Mouse (Mus musculus): ENCODE results near the gene Ube2h. TPM values are rescaled to one million over a fixed set of nuclear protein-coding genes. Genes with fewer than 3 reads are reported as not detected.
A peak's percentile ranks its signal among the peaks of the same experiment; 100 is the strongest.

Ube2h gene
- polyA plus RNA-seq, 1 experiment from 2014 or later: 35.4 TPM

DNA sequence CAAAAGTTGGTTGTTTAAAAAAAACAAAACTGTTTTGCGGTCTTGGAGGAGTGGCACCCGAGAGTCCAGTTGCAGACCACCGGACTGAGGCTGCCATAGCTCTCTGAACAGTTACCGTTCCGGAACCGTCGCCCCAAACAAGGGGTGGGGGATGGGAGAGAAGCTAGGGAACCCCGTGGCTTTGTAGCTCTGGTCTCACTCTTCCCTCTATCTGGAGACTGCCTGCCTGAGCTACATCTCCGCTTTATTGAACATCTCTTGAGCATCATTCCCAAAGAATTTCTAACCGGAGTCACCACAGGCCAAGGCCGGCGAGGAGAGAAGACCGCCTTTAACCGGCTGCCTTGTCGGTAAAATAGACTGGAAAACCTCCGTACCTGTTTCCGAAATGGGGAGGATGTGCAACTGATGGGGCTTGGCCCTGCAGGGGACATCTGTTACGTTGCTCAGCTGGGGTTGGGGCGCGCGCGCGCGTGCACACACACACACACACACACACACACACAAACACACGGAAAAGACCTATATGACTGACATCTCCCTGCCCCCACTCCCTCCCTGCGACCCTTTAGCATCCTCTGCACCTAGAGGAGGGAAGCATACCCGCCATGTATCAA, 126.2 kb downstream of the Ube2h start:
- Histone ChIP-seq H3K27ac (no peak overlapping the region), H3K9ac (no peak overlapping the region), H3K4me3 (replicated peaks) (no peak overlapping the region), H3K4me1 (replicated peaks) (peaks cover 44% of the 10 kb centered on the region), H3K36me3 (no peaks in the 10 kb centered on the region), H3K9me3 (no peaks in the 10 kb centered on the region), H3K4me2 (replicated peaks) (no peak overlapping the region), H3K27me3 (replicated peaks) (peaks cover 83% of the 10 kb centered on the region)
- 5% methylated on average over 27 of the region's 27 CpGs for WGBS
- ATAC-seq: no peak

DNA sequence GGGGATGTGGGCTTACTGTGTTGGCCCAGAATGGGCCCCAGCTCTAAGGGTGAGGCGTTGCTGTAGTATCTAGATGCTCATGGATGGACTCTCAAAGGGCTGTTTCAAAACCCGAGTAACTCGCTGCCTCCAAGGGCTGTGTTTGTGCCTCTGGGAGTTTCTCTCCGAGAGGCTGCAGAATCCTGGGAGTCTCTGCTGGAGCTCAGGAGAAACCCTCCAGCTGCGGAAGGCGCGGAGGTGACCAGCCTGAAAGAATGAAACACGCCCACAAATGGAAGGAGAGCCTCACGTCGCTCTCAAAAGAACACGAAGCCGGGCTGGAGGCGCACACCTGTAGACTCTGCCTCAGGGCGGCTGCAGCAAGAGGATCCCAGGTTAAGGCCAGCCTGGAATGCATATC, 127.0 kb downstream of the Ube2h start:
- 4% methylated on average over 14 of the region's 14 CpGs for WGBS
- H3K27ac ChIP-seq: no peak overlapping the region
- H3K9ac ChIP-seq: no peak overlapping the region
- no peaks in the 10 kb centered on the region for H3K9me3 ChIP-seq
- no peaks in the 10 kb centered on the region for H3K36me3 ChIP-seq
- no peak for ATAC-seq
- H3K4me2 ChIP-seq (replicated peaks): 0 out of 2 replicates have a peak overlapping the region, but pooled peaks have one; percentile 5
- H3K27me3 ChIP-seq (replicated peaks): peaks cover 91% of the 10 kb centered on the region
- H3K4me3 ChIP-seq (replicated peaks): no peak overlapping the region
- H3K4me1 ChIP-seq (replicated peaks): peaks cover 52% of the 10 kb centered on the region

DNA sequence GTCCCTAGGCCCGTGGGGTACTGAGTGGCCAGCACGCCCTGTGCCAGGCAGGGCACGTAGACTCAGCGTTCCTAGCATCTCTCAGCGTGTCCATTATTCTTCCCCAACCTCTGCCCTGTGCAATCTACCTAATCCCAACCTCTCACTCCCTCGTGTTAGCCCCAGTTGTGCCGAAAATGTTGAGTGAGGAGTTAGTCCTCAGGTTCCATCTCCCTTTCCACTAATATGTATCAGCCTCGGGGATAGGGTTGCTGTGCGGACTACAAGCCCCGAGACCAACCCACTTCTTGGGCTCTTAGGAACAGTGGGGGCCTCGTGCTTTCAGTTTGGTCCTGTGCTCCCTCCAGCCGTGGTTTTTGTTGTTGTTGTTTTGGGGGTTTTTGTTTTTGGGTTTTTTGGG, 127.8 kb downstream of the Ube2h start:
- 5% methylated on average over 12 of the region's 12 CpGs for WGBS
- no peak overlapping the region for H3K9ac ChIP-seq

DNA sequence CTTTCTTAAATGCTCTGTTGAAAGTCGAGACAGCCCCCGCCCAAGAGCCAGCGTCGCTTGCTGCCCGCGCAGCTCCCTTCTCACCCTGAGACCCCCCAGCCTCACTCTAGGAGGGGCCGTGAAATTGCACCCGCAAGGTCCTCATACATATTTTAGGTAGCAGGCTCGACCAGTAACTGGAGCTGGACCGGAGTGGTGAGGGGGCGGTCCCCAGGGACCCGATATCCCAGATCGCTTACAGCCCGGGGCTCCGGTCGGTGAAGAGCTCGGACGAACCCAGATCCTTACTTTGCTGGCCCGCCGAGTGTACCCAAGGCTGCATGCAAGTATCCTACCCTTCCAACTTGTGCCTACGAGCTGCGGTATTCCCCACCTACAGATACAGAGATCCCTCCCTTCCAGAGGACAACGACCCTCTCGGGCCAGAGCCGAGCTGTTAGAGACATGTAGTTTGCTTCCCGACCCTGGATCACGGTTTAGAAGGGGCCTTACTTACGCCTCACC, 128.4 kb downstream of the Ube2h start:
- Histone ChIP-seq H3K27me3 (replicated peaks) (peaks cover 92% of the 10 kb centered on the region), H3K9ac (no peak overlapping the region), H3K27ac (no peak overlapping the region), H3K4me2 (replicated peaks) (peak overlapping the region; percentile 72), H3K36me3 (no peaks in the 10 kb centered on the region), H3K9me3 (no peaks in the 10 kb centered on the region), H3K4me3 (replicated peaks) (peak overlapping the region; percentile 47), H3K4me1 (replicated peaks) (peaks cover 58% of the 10 kb centered on the region)
- ATAC-seq: no peak
- WGBS: under 1% methylated on average over 28 of the region's 28 CpGs

More for the DNA sequence above, 127.8 kb downstream of the Ube2h start:
- no peak overlapping the region for H3K27ac ChIP-seq
- no peak for ATAC-seq
- H3K4me1 ChIP-seq (replicated peaks): peaks cover 56% of the 10 kb centered on the region
- H3K27me3 ChIP-seq (replicated peaks): peaks cover 92% of the 10 kb centered on the region
- H3K4me3 ChIP-seq (replicated peaks): no peak overlapping the region
- H3K36me3 ChIP-seq: no peaks in the 10 kb centered on the region
- H3K4me2 ChIP-seq (replicated peaks): peak overlapping the region; percentile 72
- no peaks in the 10 kb centered on the region for H3K9me3 ChIP-seq

DNA sequence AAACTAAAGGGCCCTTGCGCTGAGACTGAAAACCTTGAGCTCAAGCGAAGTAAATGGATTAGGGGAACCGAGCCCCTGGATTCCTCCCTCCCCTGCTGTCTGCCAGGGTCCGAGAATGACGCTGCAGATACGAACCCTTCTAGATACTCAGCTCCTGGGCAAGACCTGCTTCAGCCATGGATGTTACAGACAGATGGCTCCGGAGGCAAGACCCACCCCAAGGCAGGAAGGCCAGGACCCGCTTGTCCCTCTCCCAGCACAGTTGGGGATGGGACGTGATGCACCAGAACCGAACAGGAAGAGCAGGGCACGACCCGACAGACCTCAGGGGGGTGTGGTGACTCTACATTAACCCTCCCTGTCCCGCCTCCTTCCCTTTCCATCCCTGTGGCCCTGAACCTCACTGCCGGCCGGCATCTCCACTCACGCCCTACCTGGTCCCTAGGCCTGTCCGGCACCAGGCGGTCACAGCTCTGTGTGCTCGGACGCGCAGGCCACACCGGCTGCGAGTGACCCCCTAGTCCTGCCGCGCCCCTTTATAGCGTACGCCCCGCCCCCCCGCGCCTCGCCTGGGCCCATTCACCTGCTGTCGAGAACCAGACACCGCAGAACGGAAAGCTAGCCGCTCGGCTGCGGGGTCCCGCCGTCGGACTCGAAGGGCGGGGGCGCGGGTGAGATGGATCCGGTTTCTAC, 129.0 kb downstream of the Ube2h start:
- H3K4me2 ChIP-seq (replicated peaks): peak overlapping the region; percentile 72
- ATAC-seq: no peak
- 1% methylated on average over 45 of the region's 45 CpGs for WGBS
- H3K4me3 ChIP-seq (replicated peaks): peak overlapping the region; percentile 47
- peaks cover 92% of the 10 kb centered on the region for H3K27me3 ChIP-seq (replicated peaks)
- H3K4me1 ChIP-seq (replicated peaks): peaks cover 58% of the 10 kb centered on the region
- H3K36me3 ChIP-seq: no peaks in the 10 kb centered on the region
- no peak overlapping the region for H3K27ac ChIP-seq
- H3K9ac ChIP-seq: no peak overlapping the region; the same call in 1 of the 2 replicates
- H3K9me3 ChIP-seq: no peaks in the 10 kb centered on the region

DNA sequence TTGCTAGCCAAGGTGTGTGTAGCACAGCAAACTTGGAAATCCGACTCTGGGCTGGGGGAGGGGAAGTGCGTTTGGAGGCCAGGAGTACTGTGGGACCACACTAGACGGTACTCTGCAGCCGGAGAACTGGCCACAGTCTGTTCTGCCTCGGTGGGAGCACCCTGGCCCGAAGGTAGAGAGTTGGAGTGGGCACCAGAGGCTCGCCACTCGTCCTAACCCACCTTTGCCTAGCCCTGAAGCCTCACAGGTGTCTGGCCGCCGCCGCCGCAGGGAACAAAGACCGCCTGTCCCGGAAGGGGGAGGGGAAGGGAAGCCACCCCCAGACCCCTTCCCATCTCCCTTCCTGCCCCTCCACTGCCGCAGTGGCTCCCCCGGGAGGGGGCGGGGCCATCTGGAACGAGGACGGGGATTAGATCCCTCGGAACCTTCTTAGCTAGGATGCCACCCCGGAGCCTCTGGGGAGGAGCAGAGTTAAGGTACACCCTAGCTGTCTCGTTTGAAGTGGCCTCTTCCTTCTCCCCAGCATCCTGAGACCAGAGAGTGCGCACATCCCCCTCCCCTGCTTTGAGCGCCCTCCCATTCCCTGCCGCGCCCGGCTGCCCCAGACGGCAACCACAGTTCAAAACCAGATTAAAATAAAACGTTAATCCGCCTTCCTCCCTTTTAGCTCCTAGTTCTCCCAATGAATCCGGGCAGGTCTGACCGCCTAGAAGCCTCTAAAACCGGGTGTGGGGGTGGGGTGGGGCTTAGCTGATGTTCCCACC, 129.7 kb downstream of the Ube2h start:
- H3K27me3 ChIP-seq (replicated peaks): peaks cover 90% of the 10 kb centered on the region
- WGBS: under 1% methylated on average over 33 of the region's 33 CpGs
- no peaks in the 10 kb centered on the region; the same call in 1 of the 2 replicates for H3K36me3 ChIP-seq
- H3K4me1 ChIP-seq (replicated peaks): peaks cover 51% of the 10 kb centered on the region
- peak overlapping the region; percentile 47 for H3K4me3 ChIP-seq (replicated peaks)
- H3K27ac ChIP-seq: peak overlapping the region; percentile 83; the same call in 1 of the 2 replicates
- no peaks in the 10 kb centered on the region for H3K9me3 ChIP-seq
- H3K4me2 ChIP-seq (replicated peaks): peak overlapping the region; percentile 72
- peak overlapping the region; percentile 26; the same call in 1 of the 2 replicates for H3K9ac ChIP-seq
- peak; percentile 36 for ATAC-seq

DNA sequence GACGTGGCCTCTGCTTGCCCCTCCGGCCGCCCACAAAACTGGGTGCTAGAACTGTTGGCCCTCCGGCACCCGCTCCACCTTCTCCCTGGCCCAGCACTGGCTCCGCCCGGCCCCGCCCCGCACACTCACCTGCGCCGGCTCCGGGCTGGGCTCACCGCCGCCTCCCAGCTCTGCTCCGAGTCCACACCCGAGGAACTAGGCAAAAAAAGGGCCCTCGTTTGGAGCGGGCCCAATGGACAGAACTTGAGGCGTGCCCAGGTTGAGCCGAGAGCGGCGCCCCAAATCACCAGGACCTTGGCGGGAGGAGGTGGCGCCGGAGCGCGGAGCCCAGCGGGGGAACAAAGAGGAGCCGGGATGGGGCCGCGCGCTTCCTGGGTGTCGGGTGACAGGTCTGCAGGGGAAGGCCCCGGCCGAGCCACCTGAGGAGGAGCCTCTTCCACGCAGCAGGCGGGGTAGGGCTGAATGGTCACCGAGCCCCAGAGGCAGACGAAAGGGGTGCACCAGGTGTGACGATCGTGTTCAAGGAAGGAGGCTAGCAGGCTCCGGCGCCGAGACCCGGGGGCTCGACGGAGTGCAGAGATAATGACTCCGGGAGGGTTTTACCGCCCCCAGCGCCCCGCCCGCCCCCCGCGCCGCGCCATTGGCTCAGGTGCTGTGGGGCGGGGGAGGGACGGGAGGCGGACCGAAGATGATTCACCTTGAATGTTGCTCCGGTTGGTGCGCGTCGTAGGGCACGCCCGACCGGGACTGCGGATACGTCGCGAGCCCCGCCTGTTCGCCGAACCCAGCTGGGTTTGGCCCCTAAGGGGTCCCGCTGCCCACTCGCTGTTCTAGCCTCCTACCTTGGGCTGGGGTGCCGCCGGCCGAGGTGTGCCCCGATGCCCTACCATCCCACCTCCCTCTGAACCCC, 130.5 kb downstream of the Ube2h start:
- Histone ChIP-seq H3K4me3 (replicated peaks) (peak overlapping the region; percentile 47), H3K9me3 (no peaks in the 10 kb centered on the region), H3K9ac (peak overlapping the region; percentile 40), H3K36me3 (no peaks in the 10 kb centered on the region; the same call in 1 of the 2 replicates), H3K4me1 (replicated peaks) (peaks cover 48% of the 10 kb centered on the region), H3K4me2 (replicated peaks) (peak overlapping the region; percentile 72), H3K27me3 (replicated peaks) (peaks cover 84% of the 10 kb centered on the region), H3K27ac (peak overlapping the region; percentile 83)
- peak; percentile 92 for ATAC-seq
- WGBS: under 1% methylated on average over 75 of the region's 80 CpGs

DNA sequence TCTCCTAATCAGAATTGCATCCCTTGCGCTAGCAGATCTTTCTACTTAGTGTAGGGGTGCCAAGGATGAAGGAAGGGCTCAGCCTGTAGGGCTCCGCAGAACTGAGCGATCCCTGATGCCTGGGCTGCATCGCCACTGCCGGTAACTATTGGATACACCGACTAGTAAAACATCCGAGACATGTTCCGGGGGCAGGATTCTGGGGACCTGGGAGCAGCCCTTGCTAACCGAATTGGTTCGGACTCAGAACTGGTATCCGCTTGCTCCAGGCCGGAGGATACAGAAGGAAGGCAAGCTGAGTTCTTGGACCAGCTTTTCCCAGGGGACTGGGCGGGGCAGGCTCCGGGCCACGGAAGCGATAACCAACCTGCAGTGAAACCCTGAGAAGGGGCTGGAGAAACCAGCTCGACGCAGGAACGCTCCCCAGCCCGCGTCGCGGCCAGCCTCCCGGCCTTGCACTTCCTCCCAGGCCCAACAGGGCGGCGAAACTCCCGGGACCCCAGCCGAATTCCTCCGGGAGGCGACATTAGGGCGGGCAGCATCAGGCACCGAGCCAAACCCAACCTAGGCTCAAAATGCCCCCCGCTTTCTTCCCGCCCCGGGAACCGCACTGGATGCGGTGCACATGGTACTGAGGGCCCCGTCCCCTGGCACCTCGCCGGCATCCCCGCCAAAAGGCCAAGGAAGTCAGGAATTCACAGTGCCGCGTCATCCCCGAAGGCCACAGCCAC, 131.4 kb downstream of the Ube2h start:
- H3K36me3 ChIP-seq: no peaks in the 10 kb centered on the region; the same call in 1 of the 2 replicates
- peak overlapping the region; percentile 83; the same call in 1 of the 2 replicates for H3K27ac ChIP-seq
- WGBS: 2% methylated on average over 44 of the region's 44 CpGs
- ATAC-seq: peak; percentile 32
- H3K4me1 ChIP-seq (replicated peaks): peaks cover 45% of the 10 kb centered on the region
- H3K4me2 ChIP-seq (replicated peaks): peak overlapping the region; percentile 72
- peaks cover 76% of the 10 kb centered on the region for H3K27me3 ChIP-seq (replicated peaks)
- H3K9me3 ChIP-seq: no peaks in the 10 kb centered on the region
- H3K9ac ChIP-seq: peak overlapping the region; percentile 40
- peak overlapping the region; percentile 47 for H3K4me3 ChIP-seq (replicated peaks)

DNA sequence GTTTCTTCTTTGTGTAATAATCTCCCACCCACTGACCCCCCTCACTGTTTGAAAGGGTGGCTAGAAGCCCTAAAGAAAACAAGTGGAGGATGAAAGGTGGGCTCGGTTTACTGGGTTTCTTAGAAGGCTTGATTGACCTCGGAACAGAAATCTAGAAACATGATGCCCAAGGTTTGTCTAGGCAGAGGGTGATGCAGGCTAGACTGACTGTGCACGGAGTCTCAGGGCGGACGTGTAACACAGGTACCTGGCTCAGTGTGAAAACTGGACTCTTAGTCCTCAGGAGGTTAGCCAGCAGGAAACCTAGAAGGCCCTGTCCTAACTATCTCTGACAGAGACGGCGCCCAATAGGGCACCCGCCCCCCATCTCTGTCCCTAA, 131.9 kb downstream of the Ube2h start:
- no peak for ATAC-seq
- Histone ChIP-seq H3K4me1 (replicated peaks) (peaks cover 47% of the 10 kb centered on the region), H3K36me3 (no peaks in the 10 kb centered on the region; the same call in 1 of the 2 replicates), H3K9me3 (no peaks in the 10 kb centered on the region), H3K9ac (no peak overlapping the region), H3K4me2 (replicated peaks) (peak overlapping the region; percentile 72), H3K4me3 (replicated peaks) (peak overlapping the region; percentile 47), H3K27me3 (replicated peaks) (peaks cover 73% of the 10 kb centered on the region), H3K27ac (no peak overlapping the region)
- 17% methylated on average over 8 of the region's 8 CpGs for WGBS

DNA sequence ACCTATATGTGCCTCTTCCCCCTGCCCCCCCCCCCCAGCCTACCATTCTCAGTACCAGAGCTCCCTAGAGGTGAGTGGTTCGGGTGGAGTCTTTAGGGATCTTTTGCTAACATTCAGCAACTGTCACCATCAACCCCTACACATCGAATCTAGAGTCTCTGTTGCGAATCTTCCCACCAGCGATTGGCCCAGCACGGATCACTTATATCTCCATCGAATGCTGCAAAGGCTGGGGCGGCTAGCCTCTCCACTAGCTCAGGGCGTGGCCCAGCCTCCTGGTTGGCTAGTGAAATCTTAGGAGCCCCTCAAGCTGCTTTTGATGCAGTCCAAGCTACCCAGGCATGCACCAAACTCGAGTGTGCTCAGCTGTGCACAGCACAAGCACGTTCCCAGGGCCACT, 132.4 kb downstream of the Ube2h start:
- peaks cover 47% of the 10 kb centered on the region for H3K4me1 ChIP-seq (replicated peaks)
- 27% methylated on average over 10 of the region's 10 CpGs for WGBS
- no peak overlapping the region for H3K27ac ChIP-seq
- ATAC-seq: no peak
- H3K36me3 ChIP-seq: no peaks in the 10 kb centered on the region; the same call in 1 of the 2 replicates
- H3K9me3 ChIP-seq: no peaks in the 10 kb centered on the region
- H3K4me3 ChIP-seq (replicated peaks): no peak overlapping the region
- no peak overlapping the region for H3K9ac ChIP-seq
- peaks cover 69% of the 10 kb centered on the region for H3K27me3 ChIP-seq (replicated peaks)
- no peak overlapping the region for H3K4me2 ChIP-seq (replicated peaks)

DNA sequence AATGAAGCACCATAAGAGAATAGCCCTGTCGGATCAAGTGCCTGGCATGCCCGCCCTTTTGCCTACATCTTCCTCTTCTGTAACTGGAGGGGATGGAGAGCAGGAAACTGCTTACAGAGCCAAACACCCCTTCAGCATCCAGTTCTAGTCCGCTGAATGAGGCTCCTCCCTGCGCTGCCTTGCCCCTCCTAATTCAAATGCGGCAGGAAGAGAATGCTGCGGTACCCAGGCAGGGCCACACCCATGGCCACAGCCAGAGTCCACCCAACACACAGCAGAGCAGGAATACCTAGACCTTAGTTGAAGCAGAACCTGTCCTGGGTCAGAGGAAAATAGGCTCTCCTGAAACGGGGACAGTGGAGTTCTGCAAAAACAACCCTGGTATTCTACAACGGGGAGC, 133.1 kb downstream of the Ube2h start:
- peaks cover 47% of the 10 kb centered on the region for H3K4me1 ChIP-seq (replicated peaks)

More for the DNA sequence above, 133.1 kb downstream of the Ube2h start:
- H3K9me3 ChIP-seq: no peaks in the 10 kb centered on the region
- H3K4me3 ChIP-seq (replicated peaks): no peak overlapping the region
- H3K9ac ChIP-seq: no peak overlapping the region
- no peak for ATAC-seq
- no peak overlapping the region for H3K27ac ChIP-seq
- no peaks in the 10 kb centered on the region; the same call in 1 of the 2 replicates for H3K36me3 ChIP-seq
- H3K27me3 ChIP-seq (replicated peaks): peaks cover 62% of the 10 kb centered on the region
- 33% methylated on average over 8 of the region's 8 CpGs for WGBS
- H3K4me2 ChIP-seq (replicated peaks): no peak overlapping the region
